Mouse (Mus musculus) thymus, postnatal 36 days (tissue): ENCODE measurements around the gene Rgl1.
"Not testable (repeated sequence)": the region's sequence is repeated elsewhere in the genome, so short reads cannot be mapped to it uniquely, and the experiment has no call there.

ENCODE experiments used
- DNase-seq, 2 experiments: peaks; one replicate each; pipeline ENCODE4 v3.0.0; 2022; ENCODE audit warnings: mixed read lengths in 2 of 2

Gene Rgl1

GRCm38 (mm10) chr1:152766032-152766772 is at the start of gene Rgl1, which contains the start of gene Arpc5:
Gene Rgl1, minus strand, starts transcription at chr1:152766351.
Gene Arpc5, plus strand, starts transcription at chr1:152766542.
- DNase-seq, result peak; percentile 97 to 98

- DNase-seq, result no peak
These were observed 49.1 kb upstream of the Rgl1 start for GRCm38 (mm10) chr1:152815265-152815701.

- DNase-seq, result no peak
These were observed 44.6 kb upstream of the Rgl1 start for GRCm38 (mm10) chr1:152810533-152811439.

GRCm38 (mm10) chr1:152809541-152810252 is 43.5 kb upstream of the Rgl1 start:
- DNase-seq, result no peak

- DNase-seq, result no peak
These were observed 42.2 kb upstream of the Rgl1 start for GRCm38 (mm10) chr1:152808392-152808680.

GRCm38 (mm10) chr1:152807619-152808391 is 41.7 kb upstream of the Rgl1 start:
- no peak for DNase-seq

GRCm38 (mm10) chr1:152804907-152805306 is 38.8 kb upstream of the Rgl1 start:
- DNase-seq, result no peak

- no peak for DNase-seq
These were observed 34.6 kb upstream of the Rgl1 start for GRCm38 (mm10) chr1:152800633-152801176.

- no peak for DNase-seq
These were observed 33.7 kb upstream of the Rgl1 start, which contains the start of gene Ncf2 for GRCm38 (mm10) chr1:152799897-152800296. Gene Ncf2, plus strand, starts transcription at chr1:152800194.

- no peak for DNase-seq
These were observed 32.0 kb upstream of the Rgl1 start for GRCm38 (mm10) chr1:152798125-152798524.

- no peak for DNase-seq
These were observed 30.6 kb upstream of the Rgl1 start for GRCm38 (mm10) chr1:152796683-152797263.

GRCm38 (mm10) chr1:152795688-152796255 is 29.6 kb upstream of the Rgl1 start:
- DNase-seq, result no peak

- DNase-seq, result no peak
These were observed 27.5 kb upstream of the Rgl1 start for GRCm38 (mm10) chr1:152793495-152794130.

- no peak for DNase-seq
These were observed 26.8 kb upstream of the Rgl1 start for GRCm38 (mm10) chr1:152792736-152793494.

- no peak for DNase-seq
These were observed 25.1 kb upstream of the Rgl1 start for GRCm38 (mm10) chr1:152791269-152791668.

GRCm38 (mm10) chr1:152790821-152791220 is 24.7 kb upstream of the Rgl1 start:
- no peak for DNase-seq

- peak; percentile 17 to 37 for DNase-seq
These were observed 24.1 kb upstream of the Rgl1 start for GRCm38 (mm10) chr1:152790254-152790653.

GRCm38 (mm10) chr1:152788121-152788660 is 22.0 kb upstream of the Rgl1 start:
- no peak for DNase-seq

- no peak for DNase-seq
These were observed 20.8 kb upstream of the Rgl1 start for GRCm38 (mm10) chr1:152786953-152787352.

GRCm38 (mm10) chr1:152785446-152785845 is 19.3 kb upstream of the Rgl1 start:
- not testable (repeated sequence) for DNase-seq
